Mouse (Mus musculus) B cell, adult 62 days (primary cell): ENCODE measurements around the gene Prl3a1. TPM values are rescaled to one million over a fixed set of nuclear protein-coding genes. Genes with fewer than 3 reads are reported as not detected.

Experiments used
- total RNA-seq: library from RNA; stranded (reverse); gene quantifications from 4 replicates; pipeline ENCODE4 v1.2.4, GENCODE M21; 2023

Gene Prl3a1
- not detected in 4 replicates for total RNA-seq

DNA sequence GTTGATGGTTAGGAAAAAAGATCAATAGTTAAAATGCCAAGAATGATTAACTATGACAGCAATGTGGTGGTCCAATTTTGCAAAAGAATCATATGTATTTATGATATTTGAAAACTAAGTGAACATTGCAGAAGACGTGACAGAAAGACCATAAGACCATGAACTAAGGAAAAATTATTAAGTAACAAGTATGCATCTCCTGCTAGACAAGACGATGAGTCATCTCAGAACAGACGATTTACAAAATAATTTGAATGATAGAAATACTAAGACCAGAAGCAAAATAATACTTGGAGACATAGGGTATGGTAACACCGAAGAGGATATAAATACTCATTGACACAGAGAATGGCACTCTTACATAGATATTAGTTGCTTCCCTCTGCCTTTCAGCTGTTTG is at the start of gene Prl3a1:
Gene Prl3a1, plus strand, starts transcription at position 301 of the 400 bp plus-strand sequence.

DNA sequence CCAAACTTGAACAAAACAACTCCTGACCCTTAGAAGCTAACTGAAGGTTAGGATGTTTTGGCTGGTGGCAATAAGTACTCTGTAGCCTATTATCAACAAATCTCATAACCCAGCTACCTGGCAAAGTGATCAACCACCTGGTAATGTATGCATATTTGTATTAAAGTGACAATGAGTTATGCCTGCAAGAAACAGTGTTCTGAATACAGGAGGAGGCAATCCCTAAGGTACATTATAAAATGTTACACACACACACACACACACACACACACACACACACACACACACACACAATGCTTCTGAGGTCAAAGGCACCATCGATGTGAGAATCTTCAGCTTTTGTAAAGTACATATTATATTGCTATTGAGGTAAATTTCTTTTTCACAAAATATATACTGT is 17.7 kb upstream of the Prl3a1 start, which contains the start of gene Prl3b1:
Gene Prl3b1, plus strand, starts transcription at position 301 of the 400 bp plus-strand sequence.

DNA sequence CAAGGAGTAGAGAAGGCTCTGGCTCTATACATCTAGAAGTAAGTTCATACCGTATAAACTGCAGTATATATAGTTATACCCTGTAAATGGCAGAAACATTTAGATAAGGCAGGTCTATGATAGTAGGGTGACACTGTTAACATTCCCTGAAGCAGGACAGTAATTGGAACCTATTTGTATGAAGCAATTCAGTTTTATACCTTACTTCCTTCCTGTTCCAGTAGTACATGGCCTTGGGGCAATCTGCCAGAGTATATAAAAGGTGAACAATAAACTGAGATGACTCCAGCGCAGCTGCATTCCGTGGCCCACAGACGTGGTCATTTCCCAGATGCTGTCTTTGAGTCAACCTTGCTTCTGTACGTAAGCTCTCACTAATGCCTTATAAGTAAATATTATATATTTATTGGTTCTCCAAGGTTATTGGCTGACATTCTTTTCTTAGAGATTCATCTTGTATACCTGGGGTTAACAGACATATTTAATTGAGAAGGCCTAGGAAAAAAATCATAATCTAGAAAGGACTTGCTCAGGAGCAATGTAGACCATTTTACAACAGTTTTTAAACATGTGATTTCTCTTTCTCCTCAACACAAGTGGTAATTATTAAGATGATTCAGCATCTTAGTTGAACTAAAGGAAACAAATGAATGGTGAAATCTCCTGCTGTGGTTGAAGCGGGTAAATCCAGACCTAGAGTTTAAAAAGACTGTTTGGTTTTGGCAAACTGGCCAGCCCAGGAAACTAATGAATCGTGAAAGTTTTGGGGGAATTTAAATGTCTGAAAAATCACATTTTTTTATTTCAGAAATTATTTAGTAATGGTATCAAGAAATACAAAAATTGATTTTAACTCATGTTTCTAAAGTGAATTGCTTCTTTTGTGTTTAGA is 53.3 kb downstream of the Prl3a1 start, which contains the start of gene Prl6a1:
Gene Prl6a1, plus strand, starts transcription at position 294 of the 892 bp plus-strand sequence.

Other genes with a start within 250 kb of the Prl3a1 start
- not detected in 4 replicates for gene Prl, start 201.9 kb upstream of the Prl3a1 start, total RNA-seq
- not detected in 4 replicates for gene Prl3d1, start 165.2 kb upstream of the Prl3a1 start, total RNA-seq
- not detected in 4 replicates for gene Prl3d2, start 137.7 kb upstream of the Prl3a1 start, total RNA-seq
- gene Prl3d3, start 102.6 kb upstream of the Prl3a1 start, total RNA-seq, result not detected in 4 replicates
- not detected in 4 replicates for gene Prl3c1, start 62.8 kb upstream of the Prl3a1 start, total RNA-seq
- gene Prl3b1, start 17.6 kb upstream of the Prl3a1 start, total RNA-seq, result not detected in 4 replicates
- gene Prl6a1, start 53.2 kb downstream of the Prl3a1 start, total RNA-seq, result not detected in 4 replicates
- gene Prl8a2, start 86.2 kb downstream of the Prl3a1 start, total RNA-seq, result not detected in 4 replicates
- not detected in 4 replicates for gene Prl2b1, start 131.4 kb downstream of the Prl3a1 start, total RNA-seq
- not detected in 4 replicates for gene Prl8a6, start 179.3 kb downstream of the Prl3a1 start, total RNA-seq